7 mouse cellular contexts compared by ENCODE assay signal in genomic region chr14:60378057-60378565, GRCm38 (mm10). TPM values are rescaled to one million over a fixed set of nuclear protein-coding genes. Genes with fewer than 3 reads are reported as not detected.
DNase-seq lines count a peak whose midpoint lies in the region; ATAC-seq and TF ChIP-seq lines count a peak whose summit lies in the region.

No protein-coding gene starts in this region.

- H3K4me3 ChIP-seq in kidney, adult 2 months (ENCODE audit: insufficient read depth, low read depth, low read length), result peak overlapping the region; percentile 23
- peak overlapping the region; percentile 38 for H3K4me3 ChIP-seq in limb, embryonic 11.5 days (ENCODE audit: low read depth, low read length)
- peak overlapping the region; percentile 93 for H3K4me3 ChIP-seq in midbrain, embryonic 13.5 days (replicated peaks)
- peak overlapping the region; percentile 49 for H3K4me3 ChIP-seq in stomach, postnatal 0 days (ENCODE audit: low read depth, low read length)

- peak; percentile 83 for DNase-seq in adrenal gland, postnatal 10 days
- DNase-seq in cerebellum, adult 9-11 months, result peak; percentile 96
- peak; percentile 83 to 88 for DNase-seq in frontal cortex, postnatal 10 days (ENCODE audit: low spot score in 2 of 2)
- peak; percentile 35 for DNase-seq in kidney, adult 2 months
- peak; percentile 85 for DNase-seq in limb, embryonic 11.5 days (ENCODE audit: low spot score)
- DNase-seq in stomach, postnatal 0 days (ENCODE audit: low spot score), result peak; percentile 59

- no peak for TF ChIP-seq POLR2A in kidney, adult 2 months (IDR thresholded peaks at IDR 0.05; ENCODE audit: low read depth, low read length)

- no peaks in the 10 kb centered on the region for H3K9me3 ChIP-seq in limb, embryonic 11.5 days (ENCODE audit: control insufficient read depth, low read length)
- no peaks in the 10 kb centered on the region for H3K9me3 ChIP-seq in midbrain, embryonic 13.5 days
- H3K9me3 ChIP-seq in stomach, postnatal 0 days (ENCODE audit: control insufficient read depth, low read length), result no peaks in the 10 kb centered on the region

- peak; percentile 82; the same call in 1 of the 2 replicates for ATAC-seq in limb, embryonic 11.5 days (ENCODE audit: insufficient number of reproducible peaks, low FRiP score, low TSS enrichment, low read depth)
- ATAC-seq in midbrain, embryonic 13.5 days, result peak; percentile 95
- peak; percentile 67 for ATAC-seq in stomach, postnatal 0 days (ENCODE audit: low FRiP score, low TSS enrichment)

- H3K27ac ChIP-seq in kidney, adult 2 months (ENCODE audit: insufficient read depth, low read depth, low read length), result no peak overlapping the region
- H3K27ac ChIP-seq in limb, embryonic 11.5 days (replicated peaks; ENCODE audit: low read depth, low read length), result no peak overlapping the region
- peak overlapping the region; percentile 96 for H3K27ac ChIP-seq in midbrain, embryonic 13.5 days
- no peak overlapping the region for H3K27ac ChIP-seq in stomach, postnatal 0 days (replicated peaks)

- TF ChIP-seq CTCF in kidney, adult 2 months (conservative IDR thresholded peaks at IDR 0.05; ENCODE audit: insufficient read depth, insufficient read length, low read depth, low read length), result no peak
- TF ChIP-seq CTCF in stomach, postnatal 0 days (IDR thresholded peaks at IDR 0.05; ENCODE audit: low read depth), result no peak

- H3K4me2 ChIP-seq in limb, embryonic 11.5 days (ENCODE audit: low read depth, severe bottlenecking), result peak overlapping the region; percentile 74
- H3K4me2 ChIP-seq in midbrain, embryonic 13.5 days (replicated peaks), result peak overlapping the region; percentile 89
- peak overlapping the region; percentile 73 for H3K4me2 ChIP-seq in stomach, postnatal 0 days (replicated peaks; ENCODE audit: low read depth)

- H3K27me3 ChIP-seq in kidney, adult 2 months (replicated peaks; ENCODE audit: control insufficient read depth, insufficient read depth, low read length), result no peaks in the 10 kb centered on the region
- H3K27me3 ChIP-seq in limb, embryonic 11.5 days (ENCODE audit: control insufficient read depth, insufficient read depth, low read length), result peaks cover 11% of the 10 kb centered on the region
- H3K27me3 ChIP-seq in midbrain, embryonic 13.5 days, result peaks cover 10% of the 10 kb centered on the region
- H3K27me3 ChIP-seq in stomach, postnatal 0 days (ENCODE audit: control insufficient read depth, insufficient read depth, low read length), result no peaks in the 10 kb centered on the region

- no peaks in the 10 kb centered on the region for H3K36me3 ChIP-seq in kidney, adult 2 months (ENCODE audit: control insufficient read depth, insufficient read depth, low read length)
- no peaks in the 10 kb centered on the region for H3K36me3 ChIP-seq in limb, embryonic 11.5 days (ENCODE audit: control insufficient read depth, insufficient read depth, low read length)
- H3K36me3 ChIP-seq in midbrain, embryonic 13.5 days, result peaks cover 6% of the 10 kb centered on the region
- no peaks in the 10 kb centered on the region for H3K36me3 ChIP-seq in stomach, postnatal 0 days (ENCODE audit: control insufficient read depth, insufficient read depth, low read length)

- under 1% methylated on average over 53 of the region's 53 CpGs for WGBS in kidney, adult 2 months
- WGBS in limb, embryonic 11.5 days, result under 1% methylated on average over 53 of the region's 53 CpGs
- WGBS in midbrain, embryonic 13.5 days, result 0% methylated on average over 53 of the region's 53 CpGs
- WGBS in stomach, postnatal 0 days, result under 1% methylated on average over 53 of the region's 53 CpGs

- H3K4me1 ChIP-seq in kidney, adult 2 months (ENCODE audit: control insufficient read depth, insufficient read depth, low read length), result no peaks in the 10 kb centered on the region
- H3K4me1 ChIP-seq in limb, embryonic 11.5 days (ENCODE audit: control insufficient read depth, insufficient read depth, low read length), result peaks cover 6% of the 10 kb centered on the region
- H3K4me1 ChIP-seq in midbrain, embryonic 13.5 days (replicated peaks), result peaks cover 46% of the 10 kb centered on the region
- no peaks in the 10 kb centered on the region for H3K4me1 ChIP-seq in stomach, postnatal 0 days (replicated peaks; ENCODE audit: control insufficient read depth, insufficient read depth)

- H3K9ac ChIP-seq in limb, embryonic 11.5 days (ENCODE audit: low read length), result peak overlapping the region; percentile 72
- peak overlapping the region; percentile 99 for H3K9ac ChIP-seq in midbrain, embryonic 13.5 days (replicated peaks)
- H3K9ac ChIP-seq in stomach, postnatal 0 days (ENCODE audit: low read length), result peak overlapping the region; percentile 64

- TF ChIP-seq EP300 in stomach, postnatal 0 days (optimal IDR thresholded peaks at IDR 0.05), result no peak

RNA-seq across cellular contexts. Expression of gene Amer2, which starts 5.1 kb away (rescaled TPM):
- total RNA-seq in adrenal gland, postnatal 10 days (2021), result 1 to 10 TPM; 2.4 to 3.4 TPM
- 0.08 and 0.11 TPM in 2 replicates for polyA plus RNA-seq in kidney, adult 2 months (2012; rRNA removed)
- polyA plus RNA-seq in limb, embryonic 11.5 days (2014; fragmentation: Nextera tagmentation; extraction: Ambion mirVana), result 3.3 and 3.7 TPM in 2 replicates
- 27.2 and 30.8 TPM in 2 replicates for polyA plus RNA-seq in midbrain, embryonic 13.5 days (2015; fragmentation: Nextera tagmentation; extraction: Ambion mirVana)
- 1.2 and 1.5 TPM in 2 replicates for polyA plus RNA-seq in stomach, postnatal 0 days (2015; fragmentation: Nextera tagmentation; extraction: Ambion mirVana)

Comparison
In these comparisons a context has a peak if more than half of its experiments do, and no peak if none do; other contexts are left out.
1. DNase-seq: peak in every context shown above with its lines; median percentile 96 in cerebellum, adult 9-11 months; 86 in frontal cortex, postnatal 10 days; 85 in limb, embryonic 11.5 days; 83 in adrenal gland, postnatal 10 days; 59 in stomach, postnatal 0 days; 35 in kidney, adult 2 months.
2. H3K4me3 ChIP-seq: peak in every context shown above with its lines; median percentile 93 in midbrain, embryonic 13.5 days; 49 in stomach, postnatal 0 days; 38 in limb, embryonic 11.5 days; 23 in kidney, adult 2 months.